Mouse (Mus musculus) lung, postnatal 0 days (tissue): ENCODE measurements around the gene Slc35g2.

Source experiments
- CTCF ChIP-seq: IDR thresholded peaks from 2 replicates; pipeline ENCODE4 v1.5.1; 2016; ENCODE audit warnings: antibody characterized with exemption, mild to moderate bottlenecking
- EP300 ChIP-seq: IDR thresholded peaks from 2 replicates; pipeline ENCODE4 v1.6.1; 2016; ENCODE audit warnings: antibody characterized with exemption, mild to moderate bottlenecking, control low read depth

DNA sequence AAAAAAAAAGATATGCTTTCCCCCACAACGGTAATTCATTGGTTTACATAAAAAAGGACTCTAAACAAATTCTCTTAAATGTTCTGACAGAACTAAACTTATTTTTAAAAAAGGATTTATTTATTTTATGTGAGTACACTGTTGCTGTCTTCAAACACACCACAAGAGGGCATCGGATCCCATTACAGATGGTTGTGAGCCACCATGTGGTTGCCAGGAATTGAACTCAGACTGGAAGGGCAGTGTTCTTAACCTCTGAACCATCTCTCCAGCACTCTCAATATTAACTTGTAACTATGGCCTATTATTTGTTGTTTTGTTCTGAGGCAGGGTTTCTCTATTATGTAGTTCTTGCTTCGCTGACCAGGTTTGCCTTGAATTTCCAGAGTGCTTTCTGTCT is 50.9 kb downstream of the Slc35g2 start:
- TF ChIP-seq CTCF: peak; percentile 54
- 0 out of 2 replicates have a peak, but pooled peaks have one; percentile 7 for TF ChIP-seq EP300
